In the genomic region with DNA sequence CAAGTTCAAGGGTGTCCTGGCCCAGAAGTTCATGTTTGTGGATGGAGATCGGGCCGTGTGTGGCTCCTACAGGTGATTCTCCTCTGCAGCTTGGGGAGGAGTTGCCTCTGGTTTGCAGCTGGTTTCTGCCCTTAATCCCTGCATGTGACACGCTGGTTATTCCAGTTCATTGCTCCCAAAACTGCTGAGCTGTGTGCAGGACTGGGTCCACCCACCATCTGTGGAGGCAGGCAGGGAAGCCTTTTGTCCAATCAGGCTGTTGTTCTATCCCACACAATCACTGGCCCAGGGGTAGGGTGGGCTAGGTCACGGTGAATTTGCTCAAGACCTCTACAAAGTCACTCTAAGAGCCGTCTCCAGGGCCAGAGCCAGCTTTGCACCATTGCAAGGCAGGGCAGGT, we compare ENCODE assay signal across 27 mouse cellular contexts. TPM values are rescaled to one million over a fixed set of nuclear protein-coding genes. Genes with fewer than 3 reads are reported as not detected.
DNase-seq lines count a peak whose midpoint lies in the region; ATAC-seq lines count a peak whose summit lies in the region.
"Had no signal": no experiment of that assay in that cellular context is flagged by ENCODE, and none has a peak within 500 bp of the region (broad histone marks: within the 10 kb centered on the region; RNA-seq: fewer than 3 reads in every experiment).

No protein-coding gene starts in this region.

- no peak overlapping the region for H3K9ac ChIP-seq in forebrain, embryonic 14.5 days (ENCODE audit: low read length)
- no peak overlapping the region for H3K9ac ChIP-seq in midbrain, embryonic 11.5 days (ENCODE audit: low read length)
- H3K9ac ChIP-seq: embryonic facial prominence, embryonic 13.5 days; forebrain, embryonic 15.5 days; hindbrain, embryonic 12.5 days; limb, embryonic 15.5 days; liver, embryonic 15.5 days; neural tube, embryonic 12.5 days had no signal

- H3K36me3 ChIP-seq in forebrain, embryonic 10.5 days (replicated peaks) = 0 out of 2 replicates have a peak, but pooled peaks cover 4% of the 10 kb centered on the region
- no peaks in the 10 kb centered on the region for H3K36me3 ChIP-seq in forebrain, embryonic 14.5 days (ENCODE audit: control insufficient read depth, insufficient read depth, low read length)
- no peaks in the 10 kb centered on the region for H3K36me3 ChIP-seq in midbrain, embryonic 10.5 days
- H3K36me3 ChIP-seq in midbrain, embryonic 11.5 days (ENCODE audit: control insufficient read depth, insufficient read depth, low read length) = no peaks in the 10 kb centered on the region
- H3K36me3 ChIP-seq: embryonic facial prominence, embryonic 13.5 days; forebrain, embryonic 15.5 days; hindbrain, embryonic 12.5 days; limb, embryonic 15.5 days; neural tube, embryonic 12.5 days had no signal

- H3K27ac ChIP-seq in forebrain, embryonic 10.5 days = peak overlapping the region; percentile 65
- H3K27ac ChIP-seq in forebrain, embryonic 14.5 days (ENCODE audit: low read depth, low read length) = no peak overlapping the region
- H3K27ac ChIP-seq in midbrain, embryonic 10.5 days (replicated peaks) = peak overlapping the region; percentile 53
- H3K27ac ChIP-seq in midbrain, embryonic 11.5 days (ENCODE audit: low read depth, low read length) = no peak overlapping the region
- H3K27ac ChIP-seq: embryonic facial prominence, embryonic 13.5 days; forebrain, embryonic 15.5 days; hindbrain, embryonic 12.5 days; left cerebral cortex, adult 2 months; limb, embryonic 15.5 days; liver, embryonic 15.5 days; neural tube, embryonic 12.5 days had no signal

- H3K9me3 ChIP-seq in forebrain, embryonic 10.5 days = no peaks in the 10 kb centered on the region
- H3K9me3 ChIP-seq in forebrain, embryonic 14.5 days (replicated peaks; ENCODE audit: control insufficient read depth, low read length) = no peaks in the 10 kb centered on the region
- H3K9me3 ChIP-seq in midbrain, embryonic 10.5 days (replicated peaks) = no peaks in the 10 kb centered on the region
- no peaks in the 10 kb centered on the region for H3K9me3 ChIP-seq in midbrain, embryonic 11.5 days (ENCODE audit: control insufficient read depth, low read length)
- H3K9me3 ChIP-seq: embryonic facial prominence, embryonic 13.5 days; forebrain, embryonic 15.5 days; hindbrain, embryonic 12.5 days; limb, embryonic 15.5 days; liver, embryonic 15.5 days; neural tube, embryonic 12.5 days had no signal

- peaks cover 32% of the 10 kb centered on the region for H3K4me1 ChIP-seq in forebrain, embryonic 10.5 days
- H3K4me1 ChIP-seq in forebrain, embryonic 14.5 days (ENCODE audit: control insufficient read depth, insufficient read depth, low read length) = no peaks in the 10 kb centered on the region; the same call in 1 of the 2 replicates
- peaks cover 37% of the 10 kb centered on the region for H3K4me1 ChIP-seq in midbrain, embryonic 10.5 days
- peaks cover 12% of the 10 kb centered on the region; the same call in 1 of the 2 replicates for H3K4me1 ChIP-seq in midbrain, embryonic 11.5 days (ENCODE audit: control insufficient read depth, insufficient read depth, low read length)
- H3K4me1 ChIP-seq: limb, embryonic 15.5 days; liver, embryonic 15.5 days had no signal

- 52% methylated on average over 5 of the region's 5 CpGs for WGBS in forebrain, embryonic 10.5 days
- WGBS in forebrain, embryonic 14.5 days = 34% methylated on average over 5 of the region's 5 CpGs
- WGBS in midbrain, embryonic 10.5 days = 54% methylated on average over 5 of the region's 5 CpGs
- WGBS in midbrain, embryonic 11.5 days = 28% methylated on average over 5 of the region's 5 CpGs

- DNase-seq in forebrain, embryonic 10.5 days (ENCODE audit: extremely low spot score, low spot score) = no peak
- DNase-seq in forebrain, embryonic 14.5 days (ENCODE audit: low spot score) = no peak
- peak; percentile 24 for DNase-seq in midbrain, embryonic 10.5 days (ENCODE audit: low spot score)
- no peak for DNase-seq in midbrain, embryonic 11.5 days (ENCODE audit: low spot score, missing footprints)
- DNase-seq in kidney, postnatal 25 days = peak; percentile 71 to 91
- no peak for DNase-seq in frontal cortex, postnatal 10 days (ENCODE audit: low spot score in 2 of 2)
- DNase-seq in Muller cell, postnatal 12 days (ENCODE audit: inconsistent ontology term) = no peak
- no peak for DNase-seq in adrenal gland, adult 18-20 months (ENCODE audit: low spot score in 2 of 2)
- DNase-seq: adrenal gland, postnatal 36 days; cerebellum, adult 9-10 months; gastrocnemius, postnatal 10 days; heart, adult 11 months; layer of hippocampus, adult 9-11 months; left cerebral cortex, postnatal 4 days; midbrain, embryonic 14.5 days had no signal

- H3K4me3 ChIP-seq in forebrain, embryonic 10.5 days = no peak overlapping the region
- no peak overlapping the region for H3K4me3 ChIP-seq in forebrain, embryonic 14.5 days (ENCODE audit: low read depth, low read length)
- H3K4me3 ChIP-seq in midbrain, embryonic 10.5 days = no peak overlapping the region
- H3K4me3 ChIP-seq in midbrain, embryonic 11.5 days (ENCODE audit: low read depth, low read length) = no peak overlapping the region
- H3K4me3 ChIP-seq: embryonic facial prominence, embryonic 13.5 days; forebrain, embryonic 15.5 days; hindbrain, embryonic 12.5 days; left cerebral cortex, adult 2 months; limb, embryonic 15.5 days; liver, embryonic 15.5 days; neural tube, embryonic 12.5 days had no signal

- H3K27me3 ChIP-seq in forebrain, embryonic 10.5 days (ENCODE audit: poor library complexity, severe bottlenecking) = no peaks in the 10 kb centered on the region
- no peaks in the 10 kb centered on the region for H3K27me3 ChIP-seq in forebrain, embryonic 14.5 days (replicated peaks; ENCODE audit: control insufficient read depth, insufficient read depth, low read length)
- no peaks in the 10 kb centered on the region for H3K27me3 ChIP-seq in midbrain, embryonic 10.5 days (ENCODE audit: low read depth, poor library complexity, severe bottlenecking)
- H3K27me3 ChIP-seq in midbrain, embryonic 11.5 days (ENCODE audit: control insufficient read depth, insufficient read depth, low read length) = no peaks in the 10 kb centered on the region
- H3K27me3 ChIP-seq: embryonic facial prominence, embryonic 13.5 days; forebrain, embryonic 15.5 days; limb, embryonic 15.5 days; liver, embryonic 15.5 days; neural tube, embryonic 12.5 days had no signal

- no peak overlapping the region for H3K4me2 ChIP-seq in forebrain, embryonic 14.5 days (ENCODE audit: low read length)
- H3K4me2 ChIP-seq in midbrain, embryonic 11.5 days = no peak overlapping the region
- H3K4me2 ChIP-seq: embryonic facial prominence, embryonic 13.5 days; forebrain, embryonic 15.5 days; heart, embryonic 11.5 days; hindbrain, embryonic 12.5 days; limb, embryonic 15.5 days; liver, embryonic 15.5 days; neural tube, embryonic 12.5 days had no signal

- ATAC-seq in forebrain, embryonic 14.5 days = no peak
- ATAC-seq in midbrain, embryonic 11.5 days (ENCODE audit: low FRiP score) = no peak
- ATAC-seq: forebrain, embryonic 15.5 days; inflammation-experienced regulatory T-cells, adult 6 months; lung, postnatal 0 days had no signal

RNA-seq across cellular contexts. Expression of a gene that starts 17.8 kb away (rescaled TPM):
- 1.5 and 1.9 TPM in 2 replicates for polyA plus RNA-seq in forebrain, embryonic 10.5 days (2016; fragmentation: Nextera tagmentation; extraction: Ambion mirVana)
- polyA plus RNA-seq in forebrain, embryonic 14.5 days (2014; fragmentation: Nextera tagmentation; extraction: Ambion mirVana) = 0.19 and 0.25 TPM in 2 replicates
- polyA plus RNA-seq in midbrain, embryonic 10.5 days (2016; fragmentation: Nextera tagmentation; extraction: Ambion mirVana) = 0.86 and 0.95 TPM in 2 replicates
- 0.19 and 0.59 TPM in 2 replicates for polyA plus RNA-seq in midbrain, embryonic 11.5 days (2014; fragmentation: Nextera tagmentation; extraction: Ambion mirVana)
- 1 to 10 TPM; 1.2 to 1.6 TPM for total RNA-seq in adrenal gland, adult 18-20 months (2021)

RNA-seq across cellular contexts. Expression of a gene that starts 18.9 kb away (rescaled TPM):
- 0.07 and 0.12 TPM in 2 replicates for polyA plus RNA-seq in forebrain, embryonic 10.5 days (2016; fragmentation: Nextera tagmentation; extraction: Ambion mirVana)
- polyA plus RNA-seq in forebrain, embryonic 14.5 days (2014; fragmentation: Nextera tagmentation; extraction: Ambion mirVana) = not detected in 2 replicates
- polyA plus RNA-seq in midbrain, embryonic 10.5 days (2016; fragmentation: Nextera tagmentation; extraction: Ambion mirVana) = not detected in 2 replicates
- not detected in 2 replicates for polyA plus RNA-seq in midbrain, embryonic 11.5 days (2014; fragmentation: Nextera tagmentation; extraction: Ambion mirVana)
- total RNA-seq in adrenal gland, adult 18-20 months (2021) = not detected
- total RNA-seq: gastrocnemius, postnatal 10 days; left cerebral cortex, adult 2 months had no signal
- polyA plus RNA-seq: embryonic facial prominence, embryonic 13.5 days; forebrain, embryonic 15.5 days; heart, embryonic 11.5 days; heart, postnatal 0 days; hindbrain, embryonic 12.5 days; large intestine, adult 2 months; limb, embryonic 15.5 days; liver, embryonic 15.5 days; midbrain, embryonic 14.5 days; neural tube, embryonic 12.5 days had no signal

RNA-seq across cellular contexts. Expression of a gene that starts 48.6 kb away (rescaled TPM):
- 9.0 and 9.8 TPM in 2 replicates for polyA plus RNA-seq in forebrain, embryonic 10.5 days (2016; fragmentation: Nextera tagmentation; extraction: Ambion mirVana)
- polyA plus RNA-seq in forebrain, embryonic 14.5 days (2014; fragmentation: Nextera tagmentation; extraction: Ambion mirVana) = 5.6 and 7.7 TPM in 2 replicates
- 8.2 and 8.6 TPM in 2 replicates for polyA plus RNA-seq in midbrain, embryonic 10.5 days (2016; fragmentation: Nextera tagmentation; extraction: Ambion mirVana)
- 6.2 and 7.1 TPM in 2 replicates for polyA plus RNA-seq in midbrain, embryonic 11.5 days (2014; fragmentation: Nextera tagmentation; extraction: Ambion mirVana)
- 1 to 10 TPM; 7.4 to 8.2 TPM for total RNA-seq in adrenal gland, adult 18-20 months (2021)

Comparison
In these comparisons a context has a peak if more than half of its experiments do, and no peak if none do; other contexts are left out.
1. DNase-seq: peak in midbrain, embryonic 10.5 days (single experiment) and kidney, postnatal 25 days (2 of 2); none in forebrain, embryonic 10.5 days (single experiment), forebrain, embryonic 14.5 days (single experiment), midbrain, embryonic 11.5 days (single experiment), frontal cortex, postnatal 10 days (0 of 2), Muller cell, postnatal 12 days (single experiment) and adrenal gland, adult 18-20 months (0 of 2).
2. H3K27ac ChIP-seq: peak in forebrain, embryonic 10.5 days (single experiment) and midbrain, embryonic 10.5 days (single experiment); none in forebrain, embryonic 14.5 days (single experiment) and midbrain, embryonic 11.5 days (single experiment).